Mouse (Mus musculus): ENCODE measurements around the gene Pald1. TPM values are rescaled to one million over a fixed set of nuclear protein-coding genes. Genes with fewer than 3 reads are reported as not detected.

Pald1 gene
- total RNA-seq, 2 experiments from 2014 or later, result 15.2 to 20.0 TPM

GRCm38 (mm10) chr10:61339216-61339615, 44.1 kb downstream of the Pald1 start:
- DNase-seq (ENCODE audit: extremely low spot score in 1 of 2, low spot score in 1 of 2), result no peak

GRCm38 (mm10) chr10:61337665-61338064, 45.7 kb downstream of the Pald1 start:
- no peak for DNase-seq (ENCODE audit: extremely low spot score in 1 of 2, low spot score in 1 of 2)

- DNase-seq (ENCODE audit: extremely low spot score in 1 of 2, low spot score in 1 of 2), result no peak
Observed at GRCm38 (mm10) chr10:61336592-61336991, 46.7 kb downstream of the Pald1 start.

GRCm38 (mm10) chr10:61336137-61336536, 47.2 kb downstream of the Pald1 start:
- peak; percentile 69 to 98 for DNase-seq (ENCODE audit: extremely low spot score in 1 of 2, low spot score in 1 of 2)

- no peak for DNase-seq (ENCODE audit: extremely low spot score in 1 of 2, low spot score in 1 of 2)
Observed at GRCm38 (mm10) chr10:61334545-61334944, 48.8 kb downstream of the Pald1 start.

GRCm38 (mm10) chr10:61331046-61331445, 52.3 kb downstream of the Pald1 start:
- DNase-seq (ENCODE audit: extremely low spot score in 1 of 2, low spot score in 1 of 2), result peak; percentile 61 to 71

GRCm38 (mm10) chr10:61328927-61329326, 54.4 kb downstream of the Pald1 start:
- no peak for DNase-seq (ENCODE audit: extremely low spot score in 1 of 2, low spot score in 1 of 2)

GRCm38 (mm10) chr10:61327545-61327944, 55.8 kb downstream of the Pald1 start:
- DNase-seq (ENCODE audit: extremely low spot score in 1 of 2, low spot score in 1 of 2), result no peak

- DNase-seq (ENCODE audit: extremely low spot score in 1 of 2, low spot score in 1 of 2), result no peak
Observed at GRCm38 (mm10) chr10:61325782-61326328, 57.5 kb downstream of the Pald1 start.

- DNase-seq (ENCODE audit: extremely low spot score in 1 of 2, low spot score in 1 of 2), result no peak
Observed at GRCm38 (mm10) chr10:61324717-61325116, 58.6 kb downstream of the Pald1 start.

GRCm38 (mm10) chr10:61318527-61318926, 64.8 kb downstream of the Pald1 start:
- DNase-seq (ENCODE audit: extremely low spot score in 1 of 2, low spot score in 1 of 2), result no peak

GRCm38 (mm10) chr10:61315324-61315880, 67.9 kb downstream of the Pald1 start:
- DNase-seq (ENCODE audit: extremely low spot score in 1 of 2, low spot score in 1 of 2), result no peak

- DNase-seq (ENCODE audit: extremely low spot score in 1 of 2, low spot score in 1 of 2), result no peak
Observed at GRCm38 (mm10) chr10:61313750-61314149, 69.6 kb downstream of the Pald1 start.

- DNase-seq (ENCODE audit: extremely low spot score in 1 of 2, low spot score in 1 of 2), result no peak
Observed at GRCm38 (mm10) chr10:61312754-61313153, 70.6 kb downstream of the Pald1 start.

GRCm38 (mm10) chr10:61312159-61312558, 71.2 kb downstream of the Pald1 start:
- DNase-seq (ENCODE audit: extremely low spot score in 1 of 2, low spot score in 1 of 2), result no peak

GRCm38 (mm10) chr10:61308706-61309320, 74.5 kb downstream of the Pald1 start:
- DNase-seq (ENCODE audit: extremely low spot score in 1 of 2, low spot score in 1 of 2), result no peak

- no peak for DNase-seq (ENCODE audit: extremely low spot score in 1 of 2, low spot score in 1 of 2)
Observed at GRCm38 (mm10) chr10:61305928-61306590, 77.3 kb downstream of the Pald1 start.

GRCm38 (mm10) chr10:61304046-61304445, 79.3 kb downstream of the Pald1 start:
- no peak for DNase-seq (ENCODE audit: extremely low spot score in 1 of 2, low spot score in 1 of 2)

GRCm38 (mm10) chr10:61300996-61301395, 82.3 kb downstream of the Pald1 start:
- no peak for DNase-seq (ENCODE audit: extremely low spot score in 1 of 2, low spot score in 1 of 2)

- DNase-seq (ENCODE audit: extremely low spot score in 1 of 2, low spot score in 1 of 2), result no peak
Observed at GRCm38 (mm10) chr10:61297477-61297876, 85.9 kb downstream of the Pald1 start, which contains the start of gene Prf1. Gene Prf1, plus strand, starts transcription at chr10:61297833.

GRCm38 (mm10) chr10:61296713-61297445, 86.5 kb downstream of the Pald1 start:
- no peak for DNase-seq (ENCODE audit: extremely low spot score in 1 of 2, low spot score in 1 of 2)

Data from layer of hippocampus, postnatal 25 days (tissue).